Mouse (Mus musculus): Measurements from ENCODE around the gene Rpl21. TPM values are rescaled to one million over a fixed set of nuclear protein-coding genes. Genes with fewer than 3 reads are reported as not detected.

Rpl21 gene
- total RNA-seq (2012; rRNA removed) = 1,013 and 1,099 TPM in 2 replicates

- H3K36me3 ChIP-seq (ENCODE audit: control insufficient read depth, insufficient read depth, low read length, poor library complexity, severe bottlenecking) = peaks cover 40% of the 10 kb centered on the region
- H3K27ac ChIP-seq (ENCODE audit: insufficient read depth, low read depth, low read length, poor library complexity, severe bottlenecking) = peak within 1 kb of the TSS; percentile 88
- in situ Hi-C loops (cut with MboI; ENCODE audit: low sequenced_read_pairs in 2 of 2, unreplicated experiment in 2 of 2) = no loop called here
- peak within 1 kb of the TSS; percentile 96 for H3K9ac ChIP-seq (ENCODE audit: insufficient read depth, low read depth, low read length, poor library complexity, severe bottlenecking)
- H3K4me1 ChIP-seq (ENCODE audit: control insufficient read depth in 2 of 2, insufficient read depth in 2 of 2, low read length in 2 of 2, poor library complexity in 1 of 2) = peaks cover 0 to 2% of the 10 kb centered on the region in 2 experiments; a peak in 1 of 4 replicates
- no peaks in the 10 kb centered on the region for H3K9me3 ChIP-seq (ENCODE audit: control insufficient read depth, insufficient read depth, low read depth, low read length)
- TF ChIP-seq MAFK (IDR thresholded peaks at IDR 0.05; ENCODE audit: insufficient read depth, low read depth, low read length) (no peak), ZC3H11A (IDR thresholded peaks at IDR 0.05; ENCODE audit: borderline replicate concordance, low read depth, low read length) (no peak), CHD2 (IDR thresholded peaks at IDR 0.05; ENCODE audit: low read depth, low read length) (no peak), HCFC1 (IDR thresholded peaks at IDR 0.05; ENCODE audit: borderline replicate concordance, insufficient read depth, low read length) (peak; percentile 74; the same call in 1 of the 2 replicates)
- H3K4me3 ChIP-seq (ENCODE audit: insufficient read depth in 1 of 2, low read depth in 1 of 2, low read length in 2 of 2, poor library complexity in 1 of 2, severe bottlenecking in 1 of 2) = peak within 1 kb of the TSS; percentile 82 to 92
- DNase-seq (ENCODE audit: low read depth, low spot score) = peak; percentile 83
These were observed at the start of gene Rpl21 for GRCm38 (mm10) chr5:146832769-146833448. Rpl21 (plus strand) TSS chr5:146832890.

- no peak for DNase-seq (ENCODE audit: low read depth, low spot score)
- Histone ChIP-seq H3K27ac (ENCODE audit: insufficient read depth, low read depth, low read length, poor library complexity, severe bottlenecking) (no peak overlapping the region), H3K4me1 (ENCODE audit: control insufficient read depth in 2 of 2, insufficient read depth in 2 of 2, low read length in 2 of 2, poor library complexity in 1 of 2) (peaks cover 0 to 5% of the 10 kb centered on the region in 2 experiments; a peak in 3 of 4 replicates), H3K4me3 (ENCODE audit: insufficient read depth in 1 of 2, low read depth in 1 of 2, low read length in 2 of 2, poor library complexity in 1 of 2, severe bottlenecking in 1 of 2) (no peak overlapping the region), H3K36me3 (ENCODE audit: control insufficient read depth, insufficient read depth, low read length, poor library complexity, severe bottlenecking) (no peaks in the 10 kb centered on the region), H3K9me3 (ENCODE audit: control insufficient read depth, insufficient read depth, low read depth, low read length) (no peaks in the 10 kb centered on the region), H3K9ac (ENCODE audit: insufficient read depth, low read depth, low read length, poor library complexity, severe bottlenecking) (no peak overlapping the region)
- in situ Hi-C loops (cut with MboI; ENCODE audit: low sequenced_read_pairs in 2 of 2, unreplicated experiment in 2 of 2) = no loop called here
- TF ChIP-seq HCFC1 (IDR thresholded peaks at IDR 0.05; ENCODE audit: borderline replicate concordance, insufficient read depth, low read length) (no peak), ZC3H11A (IDR thresholded peaks at IDR 0.05; ENCODE audit: borderline replicate concordance, low read depth, low read length) (no peak), MAFK (IDR thresholded peaks at IDR 0.05; ENCODE audit: insufficient read depth, low read depth, low read length) (no peak), ZNF384 (IDR thresholded peaks at IDR 0.05; ENCODE audit: low read depth, low read length) (no peak), CHD2 (IDR thresholded peaks at IDR 0.05; ENCODE audit: low read depth, low read length) (no peak)
These were observed 49.4 kb upstream of the Rpl21 start for GRCm38 (mm10) chr5:146783300-146783699.

GRCm38 (mm10) chr5:146783891-146784290 lies 48.8 kb upstream of the Rpl21 start:
- in situ Hi-C loops (cut with MboI; ENCODE audit: low sequenced_read_pairs in 2 of 2, unreplicated experiment in 2 of 2) = no loop called here
- Histone ChIP-seq H3K4me3 (ENCODE audit: insufficient read depth in 1 of 2, low read depth in 1 of 2, low read length in 2 of 2, poor library complexity in 1 of 2, severe bottlenecking in 1 of 2) (no peak overlapping the region), H3K9me3 (ENCODE audit: control insufficient read depth, insufficient read depth, low read depth, low read length) (no peaks in the 10 kb centered on the region), H3K4me1 (ENCODE audit: control insufficient read depth in 2 of 2, insufficient read depth in 2 of 2, low read length in 2 of 2, poor library complexity in 1 of 2) (peaks cover 0 to 5% of the 10 kb centered on the region in 2 experiments; a peak in 2 of 4 replicates), H3K9ac (ENCODE audit: insufficient read depth, low read depth, low read length, poor library complexity, severe bottlenecking) (no peak overlapping the region), H3K27ac (ENCODE audit: insufficient read depth, low read depth, low read length, poor library complexity, severe bottlenecking) (no peak overlapping the region), H3K36me3 (ENCODE audit: control insufficient read depth, insufficient read depth, low read length, poor library complexity, severe bottlenecking) (no peaks in the 10 kb centered on the region)
- TF ChIP-seq ZC3H11A (IDR thresholded peaks at IDR 0.05; ENCODE audit: borderline replicate concordance, low read depth, low read length) (no peak), MAFK (IDR thresholded peaks at IDR 0.05; ENCODE audit: insufficient read depth, low read depth, low read length) (no peak), CHD2 (IDR thresholded peaks at IDR 0.05; ENCODE audit: low read depth, low read length) (no peak), ZNF384 (IDR thresholded peaks at IDR 0.05; ENCODE audit: low read depth, low read length) (no peak), HCFC1 (IDR thresholded peaks at IDR 0.05; ENCODE audit: borderline replicate concordance, insufficient read depth, low read length) (no peak)
- DNase-seq (ENCODE audit: low read depth, low spot score) = no peak

- no peak overlapping the region for H3K4me3 ChIP-seq (ENCODE audit: insufficient read depth in 1 of 2, low read depth in 1 of 2, low read length in 2 of 2, poor library complexity in 1 of 2, severe bottlenecking in 1 of 2)
- no peak for DNase-seq (ENCODE audit: low read depth, low spot score)
- no peak overlapping the region for H3K27ac ChIP-seq (ENCODE audit: insufficient read depth, low read depth, low read length, poor library complexity, severe bottlenecking)
- no peaks in the 10 kb centered on the region for H3K36me3 ChIP-seq (ENCODE audit: control insufficient read depth, insufficient read depth, low read length, poor library complexity, severe bottlenecking)
- H3K4me1 ChIP-seq (ENCODE audit: control insufficient read depth in 2 of 2, insufficient read depth in 2 of 2, low read length in 2 of 2, poor library complexity in 1 of 2) = peaks cover 0 to 5% of the 10 kb centered on the region in 2 experiments; a peak in 3 of 4 replicates
- no peaks in the 10 kb centered on the region for H3K9me3 ChIP-seq (ENCODE audit: control insufficient read depth, insufficient read depth, low read depth, low read length)
- no peak for TF ChIP-seq MAFK (IDR thresholded peaks at IDR 0.05; ENCODE audit: insufficient read depth, low read depth, low read length)
- no peak for TF ChIP-seq ZNF384 (IDR thresholded peaks at IDR 0.05; ENCODE audit: low read depth, low read length)
- no peak for TF ChIP-seq HCFC1 (IDR thresholded peaks at IDR 0.05; ENCODE audit: borderline replicate concordance, insufficient read depth, low read length)
- TF ChIP-seq CHD2 (IDR thresholded peaks at IDR 0.05; ENCODE audit: low read depth, low read length) = no peak
- TF ChIP-seq ZC3H11A (IDR thresholded peaks at IDR 0.05; ENCODE audit: borderline replicate concordance, low read depth, low read length) = no peak
- in situ Hi-C loops (cut with MboI; ENCODE audit: low sequenced_read_pairs in 2 of 2, unreplicated experiment in 2 of 2) = no loop called here
- H3K9ac ChIP-seq (ENCODE audit: insufficient read depth, low read depth, low read length, poor library complexity, severe bottlenecking) = no peak overlapping the region
These were observed 46.6 kb upstream of the Rpl21 start for GRCm38 (mm10) chr5:146786123-146786522.
